Mouse (Mus musculus): Measurements from ENCODE around the gene Cfap46. TPM values are rescaled to one million over a fixed set of nuclear protein-coding genes. Genes with fewer than 3 reads are reported as not detected.

The Cfap46 gene
- total and polyA plus RNA-seq, 2 experiments from 2014 or later = 4.4 to 4.6 TPM

GRCm38 (mm10) chr7:139648107-139648824 lies 35.4 kb downstream of the Cfap46 start:
- no peak overlapping the region for H3K9ac ChIP-seq (replicated peaks; ENCODE audit: low read length, poor library complexity, severe bottlenecking)
- TF ChIP-seq CTCF (IDR thresholded peaks at IDR 0.05) = peak; percentile 97
- H3K4me3 ChIP-seq (ENCODE audit: low read depth, low read length) = no peak overlapping the region
- DNase-seq (ENCODE audit: low spot score) (peak; percentile 96), ATAC-seq (ENCODE audit: low FRiP score) (no peak)
- no peaks in the 10 kb centered on the region; the same call in 1 of the 2 replicates for H3K27me3 ChIP-seq (ENCODE audit: insufficient read depth, low read length)
- H3K9me3 ChIP-seq (ENCODE audit: low read length) = no peaks in the 10 kb centered on the region
- H3K4me1 ChIP-seq (ENCODE audit: insufficient read depth, low read length) = no peaks in the 10 kb centered on the region
- WGBS = 37% methylated on average over 10 of the region's 10 CpGs
- no peak overlapping the region for H3K27ac ChIP-seq (ENCODE audit: low read depth, low read length)
- H3K4me2 ChIP-seq (ENCODE audit: low read depth, low read length, poor library complexity, severe bottlenecking) = no peak overlapping the region
- no peaks in the 10 kb centered on the region for H3K36me3 ChIP-seq (ENCODE audit: insufficient read depth, low read length)

- DNase-seq (ENCODE audit: low spot score) = no peak
- Histone ChIP-seq H3K27ac (ENCODE audit: low read depth, low read length) (no peak overlapping the region), H3K36me3 (ENCODE audit: insufficient read depth, low read length) (no peaks in the 10 kb centered on the region), H3K27me3 (ENCODE audit: insufficient read depth, low read length) (0 out of 2 replicates have a peak, but pooled peaks cover 5% of the 10 kb centered on the region), H3K9ac (replicated peaks; ENCODE audit: low read length, poor library complexity, severe bottlenecking) (no peak overlapping the region), H3K4me1 (ENCODE audit: insufficient read depth, low read length) (no peaks in the 10 kb centered on the region), H3K4me2 (ENCODE audit: low read depth, low read length, poor library complexity, severe bottlenecking) (no peak overlapping the region), H3K9me3 (ENCODE audit: low read length) (no peaks in the 10 kb centered on the region), H3K4me3 (ENCODE audit: low read depth, low read length) (no peak overlapping the region)
- no peak for ATAC-seq (ENCODE audit: low FRiP score)
- WGBS = 57% methylated on average over 2 of the region's 2 CpGs
- TF ChIP-seq CTCF (IDR thresholded peaks at IDR 0.05) = no peak
Measured at GRCm38 (mm10) chr7:139633393-139633792, 50.2 kb downstream of the Cfap46 start.

GRCm38 (mm10) chr7:139625156-139625555 lies 58.5 kb downstream of the Cfap46 start:
- H3K4me2 ChIP-seq (ENCODE audit: low read depth, low read length, poor library complexity, severe bottlenecking) = no peak overlapping the region
- no peaks in the 10 kb centered on the region for H3K9me3 ChIP-seq (ENCODE audit: low read length)
- H3K27ac ChIP-seq (ENCODE audit: low read depth, low read length) = no peak overlapping the region
- no peak overlapping the region for H3K9ac ChIP-seq (replicated peaks; ENCODE audit: low read length, poor library complexity, severe bottlenecking)
- DNase-seq (ENCODE audit: low spot score) (peak; percentile 28), ATAC-seq (ENCODE audit: low FRiP score) (no peak)
- H3K4me3 ChIP-seq (ENCODE audit: low read depth, low read length) = no peak overlapping the region
- no peaks in the 10 kb centered on the region for H3K27me3 ChIP-seq (ENCODE audit: insufficient read depth, low read length)
- WGBS = 82% methylated on average over 9 of the region's 9 CpGs
- H3K36me3 ChIP-seq (ENCODE audit: insufficient read depth, low read length) = no peaks in the 10 kb centered on the region
- H3K4me1 ChIP-seq (ENCODE audit: insufficient read depth, low read length) = no peaks in the 10 kb centered on the region
- no peak for TF ChIP-seq CTCF (IDR thresholded peaks at IDR 0.05)

GRCm38 (mm10) chr7:139622568-139622967 lies 61.0 kb downstream of the Cfap46 start:
- no peak overlapping the region for H3K27ac ChIP-seq (ENCODE audit: low read depth, low read length)
- H3K4me1 ChIP-seq (ENCODE audit: insufficient read depth, low read length) = no peaks in the 10 kb centered on the region
- H3K9me3 ChIP-seq (ENCODE audit: low read length) = no peaks in the 10 kb centered on the region
- no peak overlapping the region for H3K4me2 ChIP-seq (ENCODE audit: low read depth, low read length, poor library complexity, severe bottlenecking)
- no peak for TF ChIP-seq CTCF (IDR thresholded peaks at IDR 0.05)
- H3K4me3 ChIP-seq (ENCODE audit: low read depth, low read length) = no peak overlapping the region
- no peaks in the 10 kb centered on the region for H3K36me3 ChIP-seq (ENCODE audit: insufficient read depth, low read length)
- no peak overlapping the region for H3K9ac ChIP-seq (replicated peaks; ENCODE audit: low read length, poor library complexity, severe bottlenecking)
- no peaks in the 10 kb centered on the region; the same call in 1 of the 2 replicates for H3K27me3 ChIP-seq (ENCODE audit: insufficient read depth, low read length)
- ATAC-seq (ENCODE audit: low FRiP score) (no peak), DNase-seq (ENCODE audit: low spot score) (no peak)
- 88% methylated on average over 13 of the region's 13 CpGs for WGBS

GRCm38 (mm10) chr7:139615767-139616766 lies 67.5 kb downstream of the Cfap46 start:
- Histone ChIP-seq H3K36me3 (ENCODE audit: insufficient read depth, low read length) (no peaks in the 10 kb centered on the region), H3K4me2 (ENCODE audit: low read depth, low read length, poor library complexity, severe bottlenecking) (peak overlapping the region; percentile 7; the same call in 1 of the 2 replicates), H3K27ac (ENCODE audit: low read depth, low read length) (no peak overlapping the region), H3K4me1 (ENCODE audit: insufficient read depth, low read length) (no peaks in the 10 kb centered on the region), H3K9ac (replicated peaks; ENCODE audit: low read length, poor library complexity, severe bottlenecking) (no peak overlapping the region), H3K4me3 (ENCODE audit: low read depth, low read length) (no peak overlapping the region), H3K27me3 (ENCODE audit: insufficient read depth, low read length) (no peaks in the 10 kb centered on the region; the same call in 1 of the 2 replicates), H3K9me3 (ENCODE audit: low read length) (no peaks in the 10 kb centered on the region)
- DNase-seq (ENCODE audit: low spot score) = peak; percentile 91
- ATAC-seq (ENCODE audit: low FRiP score) = peak; percentile 85
- WGBS = 35% methylated on average over 12 of the region's 12 CpGs
- peak; percentile 95 for TF ChIP-seq CTCF (IDR thresholded peaks at IDR 0.05)

Measured in midbrain, postnatal 0 days (tissue).